Mouse (Mus musculus) urinary bladder, postnatal 4 days (tissue): ENCODE measurements around the gene Cog6.

Experiments
- DNase-seq, 2 experiments: peaks; one replicate each; pipeline ENCODE4 v3.0.0; 2021 to 2022; ENCODE audit warnings: low spot score in 2 of 2

Cog6 gene

GRCm38 (mm10) chr3:52962391-52962790 lies 54.6 kb downstream of the Cog6 start:
- no peak for DNase-seq

- no peak for DNase-seq
Measured at GRCm38 (mm10) chr3:52961661-52962060, 55.4 kb downstream of the Cog6 start.

- no peak for DNase-seq
Measured at GRCm38 (mm10) chr3:52960951-52961350, 56.1 kb downstream of the Cog6 start.

- no peak for DNase-seq
Measured at GRCm38 (mm10) chr3:52958444-52959120, 58.5 kb downstream of the Cog6 start.

GRCm38 (mm10) chr3:52957861-52958260 lies 59.2 kb downstream of the Cog6 start:
- DNase-seq: no peak

- DNase-seq: no peak
Measured at GRCm38 (mm10) chr3:52956236-52956635, 60.8 kb downstream of the Cog6 start.

- DNase-seq: no peak
Measured at GRCm38 (mm10) chr3:52955481-52956019, 61.5 kb downstream of the Cog6 start.

- no peak for DNase-seq
Measured at GRCm38 (mm10) chr3:52954656-52955055, 62.4 kb downstream of the Cog6 start.

GRCm38 (mm10) chr3:52953831-52954230 lies 63.2 kb downstream of the Cog6 start:
- DNase-seq: no peak

GRCm38 (mm10) chr3:52948824-52949223 lies 68.2 kb downstream of the Cog6 start:
- no peak for DNase-seq

GRCm38 (mm10) chr3:52947444-52947843 lies 69.6 kb downstream of the Cog6 start:
- DNase-seq: no peak

- no peak for DNase-seq
Measured at GRCm38 (mm10) chr3:52940832-52941468, 76.1 kb downstream of the Cog6 start.

GRCm38 (mm10) chr3:52938398-52938797 lies 78.6 kb downstream of the Cog6 start:
- DNase-seq: no peak

GRCm38 (mm10) chr3:52937739-52938306 lies 79.2 kb downstream of the Cog6 start:
- DNase-seq: no peak

GRCm38 (mm10) chr3:52931956-52932355 lies 85.1 kb downstream of the Cog6 start:
- no peak for DNase-seq
